Mouse (Mus musculus) small intestine, adult 2 months (tissue): ENCODE results near the gene Fhad1.

Experiments
- CTCF ChIP-seq: fragments of 200-500 bp; IDR thresholded peaks from 2 replicates; pipeline ENCODE4 v1.5.1; 2012; ENCODE audit warnings: low read depth, mild to moderate bottlenecking, control low read depth, inconsistent platforms, low read length, moderate library complexity, mixed read lengths; ENCODE audit not compliant: insufficient replicate concordance, insufficient read length; ENCODE audit errors: extremely low read depth
- POLR2A ChIP-seq: fragments of 200-500 bp; IDR thresholded peaks from 2 replicates; pipeline ENCODE4 v1.6.1; 2012; ENCODE audit warnings: low read depth, mild to moderate bottlenecking, control low read depth, inconsistent platforms, low read length, moderate library complexity

- TF ChIP-seq CTCF (no peak), POLR2A (no peak)
Observed at GRCm38 (mm10) chr4:141993347-141994061, 21.4 kb downstream of the Fhad1 start.
